Mouse (Mus musculus): ENCODE results near the gene Prpf40b. TPM values are rescaled to one million over a fixed set of nuclear protein-coding genes. Genes with fewer than 3 reads are reported as not detected.

Gene Prpf40b
- total RNA-seq, 2 experiments from 2014 or later, result 88.1 to 104 TPM

- intact Hi-C loops (cut with DNase I), result no loop called here
- no peak for DNase-seq (ENCODE audit: low spot score in 2 of 2)
Observed at GRCm38 (mm10) chr15:99283456-99283855, 11.4 kb upstream of the Prpf40b start.

- no peak for DNase-seq (ENCODE audit: low spot score in 2 of 2)
- intact Hi-C loops (cut with DNase I), result no loop called here
Observed at GRCm38 (mm10) chr15:99284527-99285188, 10.2 kb upstream of the Prpf40b start.

- intact Hi-C loops (cut with DNase I), result no loop called here
- no peak for DNase-seq (ENCODE audit: low spot score in 2 of 2)
Observed at GRCm38 (mm10) chr15:99285189-99285535, 9.7 kb upstream of the Prpf40b start.

GRCm38 (mm10) chr15:99290586-99290985 lies 4.3 kb upstream of the Prpf40b start:
- no peak for DNase-seq (ENCODE audit: low spot score in 2 of 2)
- intact Hi-C loops (cut with DNase I), result no loop called here

GRCm38 (mm10) chr15:99294287-99294686 lies 600 bp upstream of the Prpf40b start:
- no peak for DNase-seq (ENCODE audit: low spot score in 2 of 2)
- intact Hi-C loops (cut with DNase I), result no loop called here

- DNase-seq (ENCODE audit: low spot score in 2 of 2), result peak in 1 of 2 experiments; percentile 24
- intact Hi-C loops (cut with DNase I), result loop anchor here (5.0 kb wide), 1 partner anchor 48 kb away; no protein-coding TSS in a partner anchor
Observed at GRCm38 (mm10) chr15:99295484-99295981, 646 bp downstream of the Prpf40b start, which contains the start of gene Fam186b. Gene Fam186b (minus strand): TSS chr15:99295888.

GRCm38 (mm10) chr15:99296213-99296612 lies 1.3 kb downstream of the Prpf40b start:
- intact Hi-C loops (cut with DNase I), result loop anchor here (5.0 kb wide), 1 partner anchor 49 kb away; no protein-coding TSS in a partner anchor
- no peak for DNase-seq (ENCODE audit: low spot score in 2 of 2)

GRCm38 (mm10) chr15:99307476-99307875 lies 12.6 kb downstream of the Prpf40b start:
- intact Hi-C loops (cut with DNase I), result no loop called here
- no peak for DNase-seq (ENCODE audit: low spot score in 2 of 2)

- intact Hi-C loops (cut with DNase I), result no loop called here
- no peak for DNase-seq (ENCODE audit: low spot score in 2 of 2)
Observed at GRCm38 (mm10) chr15:99309549-99309948, 14.7 kb downstream of the Prpf40b start.

GRCm38 (mm10) chr15:99310617-99311016 lies 15.7 kb downstream of the Prpf40b start:
- intact Hi-C loops (cut with DNase I), result no loop called here
- DNase-seq (ENCODE audit: low spot score in 2 of 2), result no peak

GRCm38 (mm10) chr15:99314891-99315290 lies 20.0 kb downstream of the Prpf40b start:
- intact Hi-C loops (cut with DNase I), result loop anchor here (5.0 kb wide), 1 partner anchor 152 kb away; no protein-coding TSS in a partner anchor

GRCm38 (mm10) chr15:99316314-99317266 lies 21.7 kb downstream of the Prpf40b start:
- intact Hi-C loops (cut with DNase I), result loop anchor here (1.0 to 5.0 kb wide), 3 partner anchors 54 to 151 kb away; partner anchors contain the start of gene Fmnl3
- DNase-seq (ENCODE audit: low spot score in 2 of 2), result peak; percentile 69 to 71

More at GRCm38 (mm10) chr15:99314891-99315290, 20.0 kb downstream of the Prpf40b start:
- DNase-seq (ENCODE audit: low spot score in 2 of 2), result no peak

GRCm38 (mm10) chr15:99317267-99317651 lies 22.4 kb downstream of the Prpf40b start:
- no peak for DNase-seq (ENCODE audit: low spot score in 2 of 2)
- intact Hi-C loops (cut with DNase I), result loop anchor here (1.0 to 5.0 kb wide), 3 partner anchors 53 to 150 kb away; partner anchors contain the start of gene Fmnl3

GRCm38 (mm10) chr15:99318071-99318470 lies 23.2 kb downstream of the Prpf40b start:
- DNase-seq (ENCODE audit: low spot score in 2 of 2), result no peak
- intact Hi-C loops (cut with DNase I), result loop anchor here (5.0 kb wide), 1 partner anchor 149 kb away; no protein-coding TSS in a partner anchor

- no peak for DNase-seq (ENCODE audit: low spot score in 2 of 2)
- intact Hi-C loops (cut with DNase I), result loop anchor here (5.0 kb wide), 1 partner anchor 148 kb away; no protein-coding TSS in a partner anchor
Observed at GRCm38 (mm10) chr15:99318861-99319410, 24.0 kb downstream of the Prpf40b start.

- intact Hi-C loops (cut with DNase I), result loop anchor here (5.0 kb wide), 1 partner anchor 148 kb away; no protein-coding TSS in a partner anchor
- DNase-seq (ENCODE audit: low spot score in 2 of 2), result no peak
Observed at GRCm38 (mm10) chr15:99319411-99319871, 24.6 kb downstream of the Prpf40b start.

- DNase-seq (ENCODE audit: low spot score in 2 of 2), result no peak
- intact Hi-C loops (cut with DNase I), result no loop called here
Observed at GRCm38 (mm10) chr15:99320168-99320674, 25.3 kb downstream of the Prpf40b start.

GRCm38 (mm10) chr15:99320978-99321377 lies 26.1 kb downstream of the Prpf40b start:
- no peak for DNase-seq (ENCODE audit: low spot score in 2 of 2)
- intact Hi-C loops (cut with DNase I), result no loop called here

- DNase-seq (ENCODE audit: low spot score in 2 of 2), result no peak
- intact Hi-C loops (cut with DNase I), result no loop called here
Observed at GRCm38 (mm10) chr15:99324151-99324550, 29.3 kb downstream of the Prpf40b start.

Data from left cerebral cortex, postnatal 36 days (tissue).